Mouse (Mus musculus): ENCODE results near the gene Slc33a1.

DNA sequence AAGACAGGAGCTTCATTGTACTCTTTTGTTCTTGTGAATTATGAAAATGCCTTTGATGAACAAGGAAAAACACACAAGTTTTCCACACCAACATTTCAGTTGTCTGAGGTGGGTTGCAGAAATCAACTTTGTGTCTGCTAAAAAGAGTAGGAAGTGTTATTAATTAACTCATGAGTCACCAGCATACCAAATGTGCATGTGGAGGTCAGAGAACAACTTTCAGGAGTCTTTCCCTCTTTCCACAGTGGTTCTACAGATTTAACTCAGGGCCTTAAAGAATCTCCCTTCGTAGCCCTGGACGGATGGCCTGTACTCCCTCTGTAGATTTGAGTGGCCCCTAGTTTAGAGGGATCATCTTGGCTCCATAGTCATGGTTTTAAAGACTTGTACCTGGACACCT lies 60.4 kb downstream of the Slc33a1 start:
- no peak for TF ChIP-seq CTCF (IDR thresholded peaks at IDR 0.05; ENCODE audit: low read depth)
- no peak for TF ChIP-seq EP300 (IDR thresholded peaks at IDR 0.05; ENCODE audit: low read depth)
